Mouse (Mus musculus): Measurements from ENCODE around the gene Gm45785. TPM values are rescaled to one million over a fixed set of nuclear protein-coding genes. Genes with fewer than 3 reads are reported as not detected.

The Gm45785 gene
- polyA plus RNA-seq, 1 experiment from 2014 or later, result not detected

DNA sequence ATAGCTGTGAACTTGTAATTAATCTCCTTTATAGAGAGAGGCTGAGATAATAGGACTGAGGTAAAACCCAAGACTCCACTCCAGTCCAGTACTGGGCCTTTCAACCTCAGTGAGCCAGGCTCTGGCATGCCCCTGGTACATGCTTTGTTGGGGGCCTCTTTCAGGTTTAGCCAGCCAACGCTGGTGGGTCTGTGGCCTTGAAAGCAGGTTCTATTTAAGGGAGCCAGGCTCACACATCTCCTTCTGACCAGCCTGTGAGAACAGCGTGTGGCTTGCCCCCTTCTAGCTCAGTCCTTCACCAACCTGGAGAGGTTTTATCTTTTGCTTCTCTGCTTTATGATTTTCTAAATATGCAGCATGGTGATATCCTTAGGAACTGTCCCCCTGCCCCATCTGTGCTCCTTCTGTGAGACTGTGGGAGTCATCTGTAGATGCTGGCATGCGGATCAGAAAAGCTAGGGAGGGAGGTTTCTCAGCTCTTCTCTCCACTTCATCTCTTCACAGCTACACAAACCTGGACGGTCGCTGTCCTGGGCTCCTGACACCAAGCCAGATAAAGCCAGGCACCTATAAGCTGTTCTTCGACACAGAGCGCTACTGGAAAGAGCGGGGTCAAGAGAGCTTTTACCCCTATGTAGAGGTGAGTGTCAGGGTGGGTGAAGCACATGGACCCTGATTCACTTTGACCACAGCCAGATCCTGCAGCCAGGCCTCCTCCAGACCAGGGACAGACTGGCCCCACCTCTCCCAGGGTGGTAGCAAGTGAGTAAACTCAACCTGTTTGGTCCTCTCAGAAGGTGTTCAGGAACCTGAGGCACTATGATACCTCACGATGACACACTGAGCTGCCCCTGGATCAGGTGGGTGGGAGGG lies 19.7 kb downstream of the Gm45785 start:
- Histone ChIP-seq H3K27ac (ENCODE audit: low read length) (no peak overlapping the region), H3K27me3 (replicated peaks; ENCODE audit: insufficient read depth, low read length) (no peaks in the 10 kb centered on the region), H3K4me3 (ENCODE audit: low read depth, low read length) (no peak overlapping the region)

DNA sequence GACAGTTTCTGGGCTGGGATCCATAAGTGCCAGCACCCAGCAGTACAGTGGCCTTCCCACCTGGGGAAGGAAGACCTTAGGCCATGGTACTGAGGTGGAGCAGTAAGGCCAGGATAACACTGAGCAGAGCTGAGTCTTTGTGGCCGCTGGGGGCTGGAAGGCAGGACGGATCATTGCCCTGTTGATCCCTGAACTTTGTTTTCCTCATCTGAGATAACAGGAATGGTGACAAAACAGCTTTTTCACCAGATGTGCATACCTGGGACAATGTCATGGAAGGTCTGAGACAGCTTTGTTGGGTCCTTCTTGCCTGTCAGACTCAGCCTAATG lies 20.4 kb downstream of the Gm45785 start:
- TF ChIP-seq CTCF (IDR thresholded peaks at IDR 0.05), result no peak
- TF ChIP-seq EP300 (IDR thresholded peaks at IDR 0.05), result no peak
- no peaks in the 10 kb centered on the region for H3K36me3 ChIP-seq (ENCODE audit: insufficient read depth, low read length)
- ATAC-seq (0 out of 2 replicates have a peak, but pooled peaks have one; percentile 4), DNase-seq (ENCODE audit: low spot score) (no peak)
- no peak overlapping the region for H3K9ac ChIP-seq (replicated peaks; ENCODE audit: low read depth)
- H3K4me2 ChIP-seq (replicated peaks; ENCODE audit: low read depth, low read length), result peak overlapping the region; percentile 32; the same call in 1 of the 2 replicates
- H3K27ac ChIP-seq (ENCODE audit: low read length), result no peak overlapping the region
- H3K4me3 ChIP-seq (ENCODE audit: low read depth, low read length), result no peak overlapping the region
- no peaks in the 10 kb centered on the region for H3K9me3 ChIP-seq (ENCODE audit: low read length)
- WGBS, result 72% methylated on average over 2 of the region's 2 CpGs
- H3K27me3 ChIP-seq (replicated peaks; ENCODE audit: insufficient read depth, low read length), result no peaks in the 10 kb centered on the region
- no peaks in the 10 kb centered on the region for H3K4me1 ChIP-seq (ENCODE audit: insufficient read depth, low read depth, low read length)

More for the DNA sequence above, 19.7 kb downstream of the Gm45785 start:
- ATAC-seq, result no peak
- Histone ChIP-seq H3K36me3 (ENCODE audit: insufficient read depth, low read length) (no peaks in the 10 kb centered on the region), H3K9me3 (ENCODE audit: low read length) (no peaks in the 10 kb centered on the region), H3K4me2 (replicated peaks; ENCODE audit: low read depth, low read length) (no peak overlapping the region), H3K9ac (replicated peaks; ENCODE audit: low read depth) (no peak overlapping the region), H3K4me1 (ENCODE audit: insufficient read depth, low read depth, low read length) (no peaks in the 10 kb centered on the region)
- DNase-seq (ENCODE audit: low spot score), result no peak
- no peak for TF ChIP-seq CTCF (IDR thresholded peaks at IDR 0.05)
- no peak for TF ChIP-seq EP300 (IDR thresholded peaks at IDR 0.05)
- 72% methylated on average over 9 of the region's 9 CpGs for WGBS

DNA sequence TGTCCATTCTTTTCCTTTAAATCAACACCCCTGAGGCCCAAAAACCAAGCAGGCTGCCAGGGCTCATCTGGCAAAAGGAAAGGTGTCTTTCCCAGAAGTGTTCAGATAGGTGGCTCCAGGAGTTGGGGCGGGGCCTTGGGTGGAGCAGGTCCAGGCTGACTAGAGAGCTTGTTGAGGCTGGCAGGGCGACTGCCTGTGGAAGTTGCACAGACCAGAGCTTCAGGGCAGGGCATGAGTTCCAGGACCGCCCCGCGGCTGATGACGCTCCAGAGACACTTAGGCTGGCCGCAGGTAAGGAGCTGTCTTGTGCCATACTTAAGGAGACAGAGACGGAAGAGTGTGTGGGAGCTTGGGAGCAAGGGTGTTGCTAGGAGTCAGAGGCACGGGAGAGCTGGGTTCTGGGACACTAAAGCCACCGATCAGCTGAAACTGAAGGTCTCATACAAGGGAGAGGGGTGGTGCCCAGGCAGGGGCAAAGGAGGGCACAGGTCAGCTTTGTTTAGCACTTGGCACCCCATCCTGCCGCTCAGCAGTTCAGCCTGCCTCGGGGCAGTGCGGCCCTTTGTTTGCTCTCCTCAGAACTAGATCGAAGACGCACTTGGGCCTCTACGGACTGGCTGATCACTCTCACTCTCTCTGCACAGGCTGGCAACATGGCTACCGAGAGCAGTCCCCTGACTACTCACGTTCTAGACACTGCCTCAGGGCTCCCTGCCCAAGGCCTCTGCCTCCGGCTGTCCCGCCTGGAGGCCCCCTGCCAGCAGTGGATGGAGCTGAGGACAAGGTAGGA lies 21.0 kb downstream of the Gm45785 start, which contains the start of gene Urah:
TSS of gene Urah (plus strand) at position 51 of the 790 bp plus-strand sequence.
- ATAC-seq, result peak; percentile 89
- Histone ChIP-seq H3K36me3 (ENCODE audit: insufficient read depth, low read length) (no peaks in the 10 kb centered on the region), H3K4me1 (ENCODE audit: insufficient read depth, low read depth, low read length) (no peaks in the 10 kb centered on the region), H3K4me3 (ENCODE audit: low read depth, low read length) (no peak within 1 kb of the TSS), H3K9me3 (ENCODE audit: low read length) (no peaks in the 10 kb centered on the region), H3K4me2 (replicated peaks; ENCODE audit: low read depth, low read length) (peak within 1 kb of the TSS; percentile 32; the same call in 1 of the 2 replicates), H3K9ac (replicated peaks; ENCODE audit: low read depth) (no peak within 1 kb of the TSS), H3K27ac (ENCODE audit: low read length) (no peak within 1 kb of the TSS), H3K27me3 (replicated peaks; ENCODE audit: insufficient read depth, low read length) (no peaks in the 10 kb centered on the region)
- DNase-seq (ENCODE audit: low spot score), result peak; percentile 64
- WGBS, result 36% methylated on average over 20 of the region's 20 CpGs
- no peak for TF ChIP-seq EP300 (IDR thresholded peaks at IDR 0.05)
- TF ChIP-seq CTCF (IDR thresholded peaks at IDR 0.05), result no peak

DNA sequence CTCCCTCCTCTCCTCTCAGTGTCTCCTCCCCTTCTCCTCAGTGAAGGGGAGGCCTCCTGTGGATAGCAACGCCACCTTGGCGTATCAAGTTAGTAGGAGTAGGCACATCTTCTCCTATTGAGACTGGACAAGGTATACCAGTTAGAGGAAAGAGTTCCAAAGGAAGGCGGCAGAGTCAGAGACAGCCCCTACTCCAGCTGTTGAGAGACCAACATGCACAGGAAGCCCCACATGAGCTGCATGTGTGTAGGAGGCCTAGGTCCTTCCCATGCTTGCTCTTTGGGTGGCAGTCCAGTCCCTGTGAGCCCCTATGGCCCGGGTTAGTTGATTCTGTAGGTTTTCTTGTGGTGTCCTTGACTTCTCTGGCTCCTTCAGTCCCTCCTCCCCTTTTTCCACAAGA lies 22.8 kb downstream of the Gm45785 start:
- no peak overlapping the region for H3K4me3 ChIP-seq (ENCODE audit: low read depth, low read length)
- no peaks in the 10 kb centered on the region for H3K9me3 ChIP-seq (ENCODE audit: low read length)
- no peak overlapping the region for H3K27ac ChIP-seq (ENCODE audit: low read length)
- ATAC-seq (no peak), DNase-seq (ENCODE audit: low spot score) (no peak)
- H3K4me1 ChIP-seq (ENCODE audit: insufficient read depth, low read depth, low read length), result no peaks in the 10 kb centered on the region
- 81% methylated on average over 4 of the region's 4 CpGs for WGBS
- H3K4me2 ChIP-seq (replicated peaks; ENCODE audit: low read depth, low read length), result no peak overlapping the region
- no peaks in the 10 kb centered on the region for H3K36me3 ChIP-seq (ENCODE audit: insufficient read depth, low read length)
- H3K27me3 ChIP-seq (replicated peaks; ENCODE audit: insufficient read depth, low read length), result no peaks in the 10 kb centered on the region
- no peak overlapping the region for H3K9ac ChIP-seq (replicated peaks; ENCODE audit: low read depth)
- TF ChIP-seq CTCF (IDR thresholded peaks at IDR 0.05), result no peak

DNA sequence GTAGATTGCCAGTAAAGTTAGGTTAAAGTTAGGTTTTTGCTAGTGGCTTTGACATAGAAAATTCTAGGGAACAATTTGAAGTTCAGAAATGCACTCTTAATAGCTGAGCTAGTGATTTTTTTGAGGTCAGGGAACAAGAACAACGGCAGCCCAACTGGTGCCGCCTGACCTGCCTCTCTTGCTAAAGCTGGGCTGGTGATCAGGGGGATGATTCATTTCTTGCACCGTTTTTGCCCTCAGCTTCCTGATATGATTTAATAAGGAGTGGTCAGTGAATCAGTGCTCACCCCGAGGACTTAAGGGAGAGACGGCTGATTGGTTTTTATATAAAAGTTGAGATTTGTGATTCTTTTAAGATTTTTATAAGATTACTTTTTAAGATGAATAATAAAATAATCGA lies 24.7 kb downstream of the Gm45785 start:
- ATAC-seq (no peak), DNase-seq (ENCODE audit: low spot score) (no peak)
- H3K27ac ChIP-seq (ENCODE audit: low read length), result no peak overlapping the region
- H3K4me2 ChIP-seq (replicated peaks; ENCODE audit: low read depth, low read length), result no peak overlapping the region
- H3K27me3 ChIP-seq (replicated peaks; ENCODE audit: insufficient read depth, low read length), result no peaks in the 10 kb centered on the region
- H3K9ac ChIP-seq (replicated peaks; ENCODE audit: low read depth), result no peak overlapping the region
- no peaks in the 10 kb centered on the region for H3K9me3 ChIP-seq (ENCODE audit: low read length)
- no peak overlapping the region for H3K4me3 ChIP-seq (ENCODE audit: low read depth, low read length)
- H3K4me1 ChIP-seq (ENCODE audit: insufficient read depth, low read depth, low read length), result no peaks in the 10 kb centered on the region
- H3K36me3 ChIP-seq (ENCODE audit: insufficient read depth, low read length), result no peaks in the 10 kb centered on the region
- WGBS, result 55% methylated on average over 6 of the region's 6 CpGs
- TF ChIP-seq CTCF (IDR thresholded peaks at IDR 0.05), result no peak

DNA sequence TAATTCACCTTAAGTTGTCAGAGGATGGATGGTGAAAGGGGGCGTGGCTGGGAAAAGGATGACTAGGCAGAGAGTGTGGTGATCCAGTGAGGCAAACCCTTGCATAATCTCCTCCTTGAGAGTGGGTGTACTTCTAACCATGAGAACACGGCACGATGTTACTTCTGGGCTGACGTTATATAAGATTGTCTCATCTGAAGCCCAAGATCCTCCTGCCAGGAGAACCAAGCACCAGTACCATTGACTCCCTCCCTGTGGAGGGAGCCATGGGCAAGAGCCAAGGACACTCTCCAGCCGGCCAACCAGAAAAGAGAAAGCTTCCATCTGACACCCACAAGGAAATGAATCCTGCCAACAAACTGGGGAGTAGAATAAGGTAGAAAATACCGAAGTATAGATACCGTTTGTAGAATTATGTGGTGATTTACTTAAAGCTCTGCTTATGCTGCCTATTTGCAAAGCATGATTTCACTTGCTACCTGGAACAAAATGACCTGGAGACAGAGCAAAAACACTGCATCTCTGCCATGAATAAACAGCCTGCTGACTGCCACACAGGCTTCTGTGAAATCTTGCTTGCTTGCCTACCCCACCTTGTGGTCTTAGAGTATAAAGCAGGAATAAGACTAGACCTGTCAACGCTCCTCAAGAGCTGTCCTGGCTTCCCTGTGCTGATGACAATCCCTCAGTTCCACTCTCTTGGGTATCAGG lies 27.8 kb downstream of the Gm45785 start:
- TF ChIP-seq EP300 (IDR thresholded peaks at IDR 0.05) (no peak), CTCF (IDR thresholded peaks at IDR 0.05) (peak; percentile 74)

More for the DNA sequence above, 27.8 kb downstream of the Gm45785 start:
- Histone ChIP-seq H3K4me1 (ENCODE audit: insufficient read depth, low read depth, low read length) (no peaks in the 10 kb centered on the region), H3K9ac (replicated peaks; ENCODE audit: low read depth) (no peak overlapping the region), H3K36me3 (ENCODE audit: insufficient read depth, low read length) (no peaks in the 10 kb centered on the region), H3K4me2 (replicated peaks; ENCODE audit: low read depth, low read length) (0 out of 2 replicates have a peak overlapping the region, but pooled peaks have one; percentile 8), H3K4me3 (ENCODE audit: low read depth, low read length) (no peak overlapping the region), H3K27me3 (replicated peaks; ENCODE audit: insufficient read depth, low read length) (no peaks in the 10 kb centered on the region), H3K27ac (ENCODE audit: low read length) (no peak overlapping the region), H3K9me3 (ENCODE audit: low read length) (no peaks in the 10 kb centered on the region)
- 18% methylated on average over 8 of the region's 8 CpGs for WGBS
- peak; percentile 74 for DNase-seq (ENCODE audit: low spot score)
- ATAC-seq, result peak; percentile 69

Measured in lung, postnatal 0 days (tissue).